Mouse (Mus musculus) embryonic facial prominence, embryonic 11.5 days (tissue): ENCODE measurements around the gene Nt5c3b. TPM values are rescaled to one million over a fixed set of nuclear protein-coding genes. Genes with fewer than 3 reads are reported as not detected.

ENCODE experiments used
- ATAC-seq: fragments of 200-750 bp; cut with Nextera tagmentation; replicated peaks from 2 replicates; pipeline ENCODE4 v1.8.0; 2017; ENCODE audit warnings: low read depth; ENCODE audit not compliant: insufficient number of reproducible peaks, low FRiP score, low TSS enrichment
- DNase-seq: peaks from one replicate; pipeline ENCODE4 v3.0.0-alpha.2; 2015; ENCODE audit warnings: low spot score
- H3K27ac ChIP-seq: fragments of 300-500 bp; sonication (generic); replicated peaks from 2 replicates; pipeline ENCODE4 v1.5.1; 2014; ENCODE audit warnings: mild to moderate bottlenecking, low read depth, low read length, control low read depth
- H3K27me3 ChIP-seq: fragments of 300-500 bp; sonication (generic); 2 replicates; pipeline ENCODE4 v1.6.1; 2014; ENCODE audit warnings: mild to moderate bottlenecking, low read length, moderate library complexity, mixed read lengths; ENCODE audit not compliant: control insufficient read depth, insufficient read depth
- H3K36me3 ChIP-seq: fragments of 300-500 bp; sonication (generic); replicated peaks from 2 replicates; pipeline ENCODE4 v1.6.1; 2014; ENCODE audit warnings: low read depth, mild to moderate bottlenecking, low read length, moderate library complexity, mixed read lengths; ENCODE audit not compliant: control insufficient read depth, insufficient read depth
- H3K4me1 ChIP-seq: fragments of 300-500 bp; sonication (generic); 2 replicates; pipeline ENCODE4 v1.6.1; 2014; ENCODE audit warnings: low read length, mixed read lengths; ENCODE audit not compliant: control insufficient read depth, insufficient read depth
- H3K4me2 ChIP-seq: fragments of 300-500 bp; sonication (generic); 2 replicates; pipeline ENCODE4 v1.6.1; 2014; ENCODE audit warnings: low read depth, mild to moderate bottlenecking, control low read depth, low read length, moderate library complexity
- H3K4me3 ChIP-seq: fragments of 300-500 bp; sonication (generic); 2 replicates; pipeline ENCODE4 v1.5.1; 2014; ENCODE audit warnings: low read depth, low read length, control low read depth
- H3K9ac ChIP-seq: fragments of 300-500 bp; sonication (generic); replicated peaks from 2 replicates; pipeline ENCODE4 v1.6.1; 2014; ENCODE audit warnings: mild to moderate bottlenecking, control low read depth, low read length
- H3K9me3 ChIP-seq: fragments of 300-500 bp; sonication (generic); replicated peaks from 2 replicates; pipeline ENCODE4 v1.6.1; 2016; ENCODE audit warnings: mild to moderate bottlenecking, low read length, inconsistent platforms, mixed read lengths; ENCODE audit not compliant: control insufficient read depth
- whole genome bisulfite sequencing: fragments of 180-500 bp; shearing (Covaris S2); extraction: QIAGEN DNeasy Blood & Tissue Kit; methylation state at CpG from one replicate; pipeline ENCODE4 v1.1.7; 2014; 5-methylcytosine and 5-hydroxymethylcytosine counted together
- polyA plus RNA-seq: library from polyadenylated mRNA; unstranded; fragments of >200 nt; fragmentation: Nextera tagmentation; extraction: Ambion mirVana; gene quantifications from 2 replicates; pipeline ENCODE4 v1.2.1, GENCODE M21; 2014

Gene Nt5c3b
- polyA plus RNA-seq, 1 experiment from 2014 or later, result 136 TPM

GRCm38 (mm10) chr11:100408835-100409462, 32.7 kb downstream of the Nt5c3b start:
- no peaks in the 10 kb centered on the region for H3K27me3 ChIP-seq
- no peaks in the 10 kb centered on the region; the same call in 1 of the 2 replicates for H3K4me1 ChIP-seq
- H3K4me2 ChIP-seq, result no peak overlapping the region
- WGBS, result 96% methylated on average over 12 of the region's 12 CpGs
- no peak for DNase-seq
- ATAC-seq, result no peak
- no peaks in the 10 kb centered on the region for H3K9me3 ChIP-seq
- no peak overlapping the region for H3K27ac ChIP-seq
- no peaks in the 10 kb centered on the region; the same call in 1 of the 2 replicates for H3K36me3 ChIP-seq
- no peak overlapping the region for H3K9ac ChIP-seq
- no peak overlapping the region for H3K4me3 ChIP-seq

- no peak overlapping the region for H3K4me2 ChIP-seq
- H3K27ac ChIP-seq, result no peak overlapping the region
- 38% methylated on average over 10 of the region's 10 CpGs for WGBS
- no peaks in the 10 kb centered on the region for H3K27me3 ChIP-seq
- no peaks in the 10 kb centered on the region; the same call in 1 of the 2 replicates for H3K4me1 ChIP-seq
- DNase-seq (peak; percentile 84), ATAC-seq (peak; percentile 72)
- no peak overlapping the region for H3K4me3 ChIP-seq
- H3K36me3 ChIP-seq, result no peaks in the 10 kb centered on the region; the same call in 1 of the 2 replicates
- H3K9me3 ChIP-seq, result no peaks in the 10 kb centered on the region
- H3K9ac ChIP-seq, result no peak overlapping the region
Observed at GRCm38 (mm10) chr11:100408076-100408834, 33.4 kb downstream of the Nt5c3b start.

GRCm38 (mm10) chr11:100406995-100407705, 34.5 kb downstream of the Nt5c3b start:
- Histone ChIP-seq H3K4me1 (no peaks in the 10 kb centered on the region; the same call in 1 of the 2 replicates), H3K9ac (no peak overlapping the region), H3K27me3 (no peaks in the 10 kb centered on the region), H3K4me3 (no peak overlapping the region), H3K36me3 (no peaks in the 10 kb centered on the region; the same call in 1 of the 2 replicates), H3K4me2 (no peak overlapping the region), H3K27ac (no peak overlapping the region), H3K9me3 (no peaks in the 10 kb centered on the region)
- WGBS, result 90% methylated on average over 5 of the region's 5 CpGs
- no peak for ATAC-seq
- DNase-seq, result no peak

GRCm38 (mm10) chr11:100406273-100406672, 35.3 kb downstream of the Nt5c3b start:
- no peaks in the 10 kb centered on the region for H3K27me3 ChIP-seq
- H3K4me2 ChIP-seq, result no peak overlapping the region
- WGBS, result 82% methylated on average over 8 of the region's 8 CpGs
- DNase-seq (no peak), ATAC-seq (no peak)
- H3K36me3 ChIP-seq, result no peaks in the 10 kb centered on the region; the same call in 1 of the 2 replicates
- no peak overlapping the region for H3K4me3 ChIP-seq
- no peaks in the 10 kb centered on the region; the same call in 1 of the 2 replicates for H3K4me1 ChIP-seq
- H3K9me3 ChIP-seq, result no peaks in the 10 kb centered on the region
- no peak overlapping the region for H3K9ac ChIP-seq
- H3K27ac ChIP-seq, result no peak overlapping the region

GRCm38 (mm10) chr11:100404456-100405074, 37.0 kb downstream of the Nt5c3b start:
- Histone ChIP-seq H3K27ac (no peak overlapping the region), H3K4me1 (no peaks in the 10 kb centered on the region; the same call in 1 of the 2 replicates), H3K27me3 (no peaks in the 10 kb centered on the region), H3K4me2 (no peak overlapping the region), H3K9ac (no peak overlapping the region), H3K9me3 (no peaks in the 10 kb centered on the region), H3K36me3 (no peaks in the 10 kb centered on the region), H3K4me3 (no peak overlapping the region)
- 85% methylated on average over 3 of the region's 3 CpGs for WGBS
- no peak for ATAC-seq
- no peak for DNase-seq

- 82% methylated on average over 10 of the region's 10 CpGs for WGBS
- Histone ChIP-seq H3K9me3 (no peaks in the 10 kb centered on the region), H3K4me2 (no peak overlapping the region)
Observed at GRCm38 (mm10) chr11:100403445-100404134, 38.0 kb downstream of the Nt5c3b start.

GRCm38 (mm10) chr11:100402682-100403081, 38.9 kb downstream of the Nt5c3b start:
- H3K27me3 ChIP-seq, result no peaks in the 10 kb centered on the region
- H3K4me2 ChIP-seq, result no peak overlapping the region
- H3K36me3 ChIP-seq, result no peaks in the 10 kb centered on the region
- DNase-seq, result no peak
- no peak overlapping the region for H3K4me3 ChIP-seq
- H3K4me1 ChIP-seq, result no peaks in the 10 kb centered on the region; the same call in 1 of the 2 replicates
- no peak overlapping the region for H3K27ac ChIP-seq
- 69% methylated on average over 2 of the region's 2 CpGs for WGBS
- no peak for ATAC-seq
- no peak overlapping the region for H3K9ac ChIP-seq
- H3K9me3 ChIP-seq, result no peaks in the 10 kb centered on the region

More at GRCm38 (mm10) chr11:100403445-100404134, 38.0 kb downstream of the Nt5c3b start:
- DNase-seq, result no peak
- Histone ChIP-seq H3K27me3 (no peaks in the 10 kb centered on the region), H3K4me1 (no peaks in the 10 kb centered on the region; the same call in 1 of the 2 replicates), H3K36me3 (no peaks in the 10 kb centered on the region), H3K9ac (no peak overlapping the region), H3K27ac (no peak overlapping the region), H3K4me3 (no peak overlapping the region)
- ATAC-seq, result no peak
